Mouse (Mus musculus): ENCODE data around the gene Cbln3. TPM values are rescaled to one million over a fixed set of nuclear protein-coding genes. Genes with fewer than 3 reads are reported as not detected.

Gene Cbln3
- total RNA-seq, 2 experiments from 2014 or later: not detected

DNA sequence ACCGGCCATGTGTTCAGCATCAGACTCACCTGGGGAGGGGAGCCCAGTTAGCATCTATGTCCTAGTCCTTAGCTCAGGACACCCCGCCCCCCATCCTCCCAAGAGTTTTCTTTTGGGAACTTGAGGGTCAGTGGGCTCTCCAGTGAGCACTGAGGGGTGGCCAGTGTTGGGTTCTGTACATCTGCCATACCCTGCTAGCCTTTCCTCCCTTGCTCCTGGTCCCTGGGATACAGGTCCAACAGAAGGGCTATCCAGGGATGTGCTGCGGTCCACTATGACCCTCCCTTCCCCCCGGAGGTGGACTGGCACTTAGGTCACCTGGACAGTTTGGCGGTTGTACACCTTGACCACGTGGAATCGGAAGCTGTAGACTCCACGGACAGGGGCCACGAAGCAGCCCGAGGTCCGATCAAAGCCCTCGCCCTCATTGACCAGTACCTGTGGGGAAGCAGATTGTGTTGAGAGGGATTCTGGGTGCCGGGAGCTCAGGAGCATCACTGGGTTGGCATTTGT, 987 bp downstream of the Cbln3 start:
- no peak for ATAC-seq (replicated peaks; ENCODE audit: low FRiP score, low TSS enrichment, poor library complexity, severe bottlenecking)

GRCm38 (mm10) chr14:55882171-55882641, 2.0 kb downstream of the Cbln3 start:
- no peak for ATAC-seq (replicated peaks; ENCODE audit: low FRiP score, low TSS enrichment, poor library complexity, severe bottlenecking)

- no peak for ATAC-seq (replicated peaks; ENCODE audit: low FRiP score, low TSS enrichment, poor library complexity, severe bottlenecking)
Observed at GRCm38 (mm10) chr14:55880982-55881381, 3.2 kb downstream of the Cbln3 start.

DNA sequence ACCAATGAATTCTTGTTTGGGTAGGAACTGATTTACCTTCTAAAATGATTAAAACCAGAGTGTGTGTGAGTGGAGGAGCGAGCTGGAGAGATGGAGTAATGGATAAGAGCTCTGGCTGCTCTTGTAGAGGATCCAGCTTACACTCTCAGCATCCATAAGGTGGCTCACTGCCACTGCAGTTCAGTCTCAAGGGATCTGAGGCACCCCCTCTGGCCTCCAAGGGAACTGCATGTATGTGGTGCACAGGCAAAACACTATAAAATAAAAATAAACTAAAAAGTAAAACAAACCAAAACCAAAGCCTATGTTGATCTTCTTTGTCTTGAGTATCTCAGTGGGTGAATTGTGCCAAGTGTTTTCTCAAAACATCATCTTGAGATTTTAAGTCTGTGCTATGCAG, 4.6 kb downstream of the Cbln3 start:
- ATAC-seq (replicated peaks; ENCODE audit: low FRiP score, low TSS enrichment, poor library complexity, severe bottlenecking): peak; percentile 89

DNA sequence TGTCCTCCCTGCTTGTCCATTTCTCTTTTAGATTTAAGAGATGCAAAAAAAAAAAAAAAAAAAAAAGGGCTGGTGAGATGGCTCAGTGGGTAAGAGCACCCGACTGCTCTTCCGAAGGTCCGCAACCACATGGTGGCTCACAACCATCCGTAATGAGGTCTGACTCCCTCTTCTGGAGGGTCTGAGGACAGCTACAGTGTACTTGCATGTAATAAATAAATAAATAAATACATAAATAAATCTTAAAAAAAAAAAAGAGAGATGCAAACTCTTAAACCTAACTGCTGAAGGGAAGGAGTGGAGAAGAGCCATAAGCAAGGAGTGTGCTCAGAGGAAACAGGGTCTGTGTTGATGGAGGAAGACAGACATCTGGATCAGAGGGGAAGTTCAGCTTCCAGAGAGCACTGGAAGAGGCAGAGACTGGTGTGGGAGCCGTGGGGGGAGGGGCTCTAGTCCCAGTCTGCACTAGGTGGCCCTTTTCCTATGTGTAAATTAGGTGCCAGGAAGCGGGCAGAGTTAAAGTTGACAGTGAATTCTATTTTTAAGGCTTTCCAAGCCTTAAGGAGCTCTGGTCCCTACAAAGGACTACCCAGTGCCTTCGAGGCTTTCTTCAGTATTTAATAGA, 5.8 kb downstream of the Cbln3 start:
- no peak for ATAC-seq (replicated peaks; ENCODE audit: low FRiP score, low TSS enrichment, poor library complexity, severe bottlenecking)

DNA sequence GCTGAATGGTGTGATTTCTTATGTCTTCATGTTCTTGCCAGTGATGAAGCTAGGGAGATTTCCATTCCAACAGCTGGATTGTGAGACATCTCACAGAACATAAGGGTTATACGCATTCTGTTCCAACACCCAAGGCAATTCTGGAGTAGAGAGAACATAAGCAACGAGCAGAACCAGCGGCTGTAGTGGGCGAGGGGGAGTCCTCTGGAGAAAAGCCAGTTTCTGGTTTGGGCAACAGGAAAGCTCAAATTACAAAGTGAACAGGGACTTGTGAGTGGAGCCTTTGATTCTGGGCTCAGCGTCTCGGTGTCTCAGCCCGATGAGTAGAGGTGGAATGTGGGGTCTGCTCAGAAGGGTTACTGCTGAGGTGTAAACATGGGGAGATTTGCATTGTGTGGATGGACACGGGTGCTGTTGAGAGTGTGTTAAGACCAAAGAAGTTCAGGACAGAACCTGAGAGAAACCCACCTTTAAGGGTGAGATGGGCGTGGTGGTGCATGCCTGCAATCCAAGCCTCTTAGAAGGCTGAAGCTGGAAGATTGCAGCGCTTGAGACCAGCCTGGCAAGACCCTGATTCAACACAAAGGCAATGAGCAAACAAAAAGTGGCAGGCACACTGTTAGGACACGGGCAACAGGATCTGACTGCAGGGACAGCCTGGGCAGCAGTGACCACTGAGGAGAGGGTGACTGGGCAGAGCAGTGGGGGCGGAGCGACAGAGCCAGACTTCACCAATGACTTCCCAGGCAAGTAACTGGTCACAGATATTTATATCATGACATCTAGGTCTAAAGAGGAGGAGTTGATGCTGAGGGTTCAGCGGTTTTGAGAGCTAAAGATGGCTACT, 6.5 kb downstream of the Cbln3 start:
- no peak for ATAC-seq (replicated peaks; ENCODE audit: low FRiP score, low TSS enrichment, poor library complexity, severe bottlenecking)

DNA sequence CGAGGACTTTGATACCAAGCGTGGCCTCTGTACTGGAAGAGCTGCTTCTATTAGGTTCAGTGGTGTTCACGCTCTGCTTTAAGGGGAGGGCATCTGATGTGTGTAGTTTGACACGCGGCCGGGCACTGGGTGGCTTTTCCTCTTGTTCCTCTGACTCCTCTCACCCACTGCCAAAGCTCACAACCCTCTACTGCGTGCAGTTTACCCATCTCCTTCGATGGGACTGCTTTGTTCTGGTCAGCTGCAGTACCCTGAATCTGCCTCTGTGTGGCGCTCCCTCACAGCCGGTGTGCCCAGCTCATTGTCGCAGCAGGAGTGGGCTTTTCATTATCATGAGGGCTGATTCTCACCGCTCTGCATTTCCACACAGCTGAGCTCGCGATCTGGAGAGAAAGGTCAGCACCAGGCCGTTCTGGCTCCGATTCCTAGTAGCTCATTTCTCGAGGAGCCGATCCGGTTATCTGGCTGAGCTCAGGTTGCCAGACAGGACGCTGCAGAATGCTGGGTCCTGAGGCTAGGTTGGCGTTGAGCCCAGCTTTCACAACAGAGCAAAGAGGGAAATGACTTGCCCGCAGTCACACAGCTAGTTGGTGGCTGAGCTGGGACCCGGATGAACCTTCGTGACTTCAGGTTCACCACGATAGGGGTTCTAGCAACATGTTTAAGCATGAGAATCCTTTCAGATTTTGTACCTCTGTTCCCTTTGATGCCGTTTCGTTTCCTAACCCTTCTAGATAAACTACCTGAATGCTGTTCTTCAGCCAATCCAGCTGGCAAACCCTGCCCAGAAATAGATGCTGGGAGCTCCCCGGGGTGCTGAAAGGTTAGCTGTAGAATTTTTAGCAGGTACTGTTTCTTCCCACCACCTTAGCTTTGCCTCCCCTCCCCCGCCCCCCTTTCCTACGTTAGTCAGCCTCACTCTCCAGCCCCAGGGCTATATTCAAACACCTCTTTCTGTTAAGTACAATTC, 10.2 kb downstream of the Cbln3 start:
- peak; percentile 74 for ATAC-seq (replicated peaks; ENCODE audit: low FRiP score, low TSS enrichment, poor library complexity, severe bottlenecking)

GRCm38 (mm10) chr14:55873242-55873713, 10.9 kb downstream of the Cbln3 start:
- no peak for ATAC-seq (replicated peaks; ENCODE audit: low FRiP score, low TSS enrichment, poor library complexity, severe bottlenecking)

DNA sequence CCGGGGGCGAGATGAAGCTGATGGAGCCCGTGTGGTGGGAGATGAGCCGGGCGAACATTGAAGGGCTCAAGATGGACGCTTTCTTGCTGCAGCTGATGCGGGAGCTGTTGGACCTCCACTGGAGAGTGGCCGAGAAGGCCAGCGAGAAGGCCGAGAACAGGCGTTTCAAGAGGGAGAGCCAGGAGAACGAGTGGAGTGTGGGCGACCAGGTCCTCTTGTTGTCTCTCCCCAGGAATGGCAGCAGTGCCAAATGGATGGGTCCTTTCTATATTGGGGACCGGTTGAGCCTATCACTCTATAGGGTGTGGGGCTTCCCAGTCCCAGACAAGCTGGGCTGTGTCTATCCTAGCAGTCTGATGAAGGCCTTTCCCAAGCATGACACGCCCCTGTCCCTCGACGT, 11.6 kb downstream of the Cbln3 start:
- ATAC-seq (replicated peaks; ENCODE audit: low FRiP score, low TSS enrichment, poor library complexity, severe bottlenecking): no peak

GRCm38 (mm10) chr14:55872039-55872438, 12.2 kb downstream of the Cbln3 start:
- no peak for ATAC-seq (replicated peaks; ENCODE audit: low FRiP score, low TSS enrichment, poor library complexity, severe bottlenecking)

DNA sequence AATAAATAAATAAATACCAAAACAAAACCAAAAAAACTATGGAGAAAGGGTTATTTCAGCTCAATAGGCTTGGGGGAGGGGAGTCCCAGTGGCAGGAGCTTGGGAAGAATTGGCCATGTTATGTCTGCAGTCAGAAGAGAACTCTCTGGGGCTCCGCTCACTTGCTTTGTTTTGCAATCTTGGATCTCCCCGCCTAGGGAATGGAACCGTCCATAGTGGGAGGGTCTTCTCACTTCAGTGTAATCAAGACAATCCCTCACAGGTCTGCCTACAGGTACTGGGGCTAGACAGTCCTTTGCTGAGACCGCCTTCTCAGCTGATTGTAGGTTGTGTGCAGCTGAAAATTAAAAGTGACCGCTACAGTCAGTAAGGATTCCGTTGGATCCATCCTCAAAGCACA, 14.7 kb downstream of the Cbln3 start:
- no peak for ATAC-seq (replicated peaks; ENCODE audit: low FRiP score, low TSS enrichment, poor library complexity, severe bottlenecking)

GRCm38 (mm10) chr14:55868230-55869026, 15.8 kb downstream of the Cbln3 start:
- no peak for ATAC-seq (replicated peaks; ENCODE audit: low FRiP score, low TSS enrichment, poor library complexity, severe bottlenecking)

DNA sequence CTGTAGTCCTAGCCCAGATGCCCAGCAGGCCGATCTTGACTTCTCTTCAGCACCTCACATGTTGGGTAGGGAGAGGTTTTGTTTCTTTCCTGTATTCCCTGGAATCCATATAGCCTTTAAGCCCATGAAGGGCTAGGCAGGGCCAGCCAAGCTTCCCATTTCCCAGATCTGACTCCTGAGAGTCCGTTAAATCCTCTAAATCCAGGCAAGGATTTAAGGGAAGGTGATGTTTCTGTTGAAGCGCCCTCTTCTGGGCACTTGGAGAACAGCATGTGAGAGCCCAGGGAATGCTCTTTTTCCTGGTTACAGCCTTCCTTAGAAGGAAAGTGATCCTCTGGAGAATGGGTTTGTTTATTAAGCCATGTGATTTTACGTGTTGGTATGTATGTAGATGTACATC, 17.2 kb downstream of the Cbln3 start:
- no peak for ATAC-seq (replicated peaks; ENCODE audit: low FRiP score, low TSS enrichment, poor library complexity, severe bottlenecking)

- peak; percentile 82 for ATAC-seq (replicated peaks; ENCODE audit: low FRiP score, low TSS enrichment, poor library complexity, severe bottlenecking)
Observed at GRCm38 (mm10) chr14:55863773-55864172, 20.4 kb downstream of the Cbln3 start.

DNA sequence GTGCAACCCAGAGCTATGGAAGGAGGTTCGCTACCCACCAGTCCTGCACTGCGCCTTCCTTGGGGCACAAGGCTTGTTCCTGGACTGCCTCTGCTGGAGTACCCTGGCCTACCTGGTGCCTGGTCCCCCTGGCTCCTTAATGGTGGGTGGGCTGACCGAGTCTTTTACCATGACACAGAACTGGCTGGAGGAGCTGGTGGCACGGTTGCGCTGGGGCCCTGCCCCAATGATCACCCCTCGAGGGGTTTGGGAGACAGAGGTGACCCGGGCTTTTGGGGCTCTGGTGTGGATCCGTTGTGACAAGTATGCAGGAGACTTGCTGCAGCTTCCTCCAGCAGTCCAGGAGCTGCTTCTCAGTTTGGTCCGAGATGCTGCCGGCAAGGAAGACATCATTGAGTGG, 21.2 kb downstream of the Cbln3 start:
- no peak for ATAC-seq (replicated peaks; ENCODE audit: low FRiP score, low TSS enrichment, poor library complexity, severe bottlenecking)

DNA sequence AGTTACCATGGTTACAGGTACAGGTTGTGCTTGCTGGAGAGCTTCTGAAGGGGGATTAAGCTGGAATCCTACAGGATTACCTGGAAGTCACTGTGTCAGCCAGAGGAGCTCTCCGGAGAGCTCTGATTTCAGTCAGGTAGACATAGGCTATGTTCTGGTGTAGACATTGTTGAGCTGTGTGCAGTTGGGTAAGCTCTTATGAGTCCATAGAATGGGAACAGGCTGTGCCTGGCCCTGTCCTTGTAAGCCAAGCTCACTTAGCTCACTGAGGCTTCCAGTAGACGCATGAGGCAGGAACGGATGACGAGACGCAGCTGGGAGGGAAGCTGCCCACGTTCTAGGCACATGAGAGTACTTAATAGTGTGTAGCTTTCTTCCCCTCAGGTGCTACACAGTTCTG, 22.0 kb downstream of the Cbln3 start:
- no peak for ATAC-seq (replicated peaks; ENCODE audit: low FRiP score, low TSS enrichment, poor library complexity, severe bottlenecking)

DNA sequence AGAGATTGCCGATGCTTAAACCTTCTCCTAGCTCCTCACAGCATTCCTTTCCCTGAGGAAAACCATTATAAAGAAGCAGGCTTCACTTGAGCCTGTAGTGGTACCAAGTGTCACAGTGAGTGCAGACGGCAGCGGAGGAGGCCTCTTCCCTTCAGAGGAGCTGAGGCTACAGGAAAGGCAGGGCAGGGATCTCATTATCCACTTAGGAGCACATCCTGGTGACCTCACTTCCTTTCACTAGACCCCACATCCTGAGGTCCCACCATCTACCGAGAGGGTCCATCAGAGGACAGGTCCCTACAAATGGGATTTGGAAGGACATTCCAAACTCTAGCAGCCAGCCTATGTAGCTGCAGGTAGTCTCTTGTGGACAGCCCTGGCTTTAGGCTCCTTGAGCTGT, 26.6 kb downstream of the Cbln3 start:
- no peak for ATAC-seq (replicated peaks; ENCODE audit: low FRiP score, low TSS enrichment, poor library complexity, severe bottlenecking)

DNA sequence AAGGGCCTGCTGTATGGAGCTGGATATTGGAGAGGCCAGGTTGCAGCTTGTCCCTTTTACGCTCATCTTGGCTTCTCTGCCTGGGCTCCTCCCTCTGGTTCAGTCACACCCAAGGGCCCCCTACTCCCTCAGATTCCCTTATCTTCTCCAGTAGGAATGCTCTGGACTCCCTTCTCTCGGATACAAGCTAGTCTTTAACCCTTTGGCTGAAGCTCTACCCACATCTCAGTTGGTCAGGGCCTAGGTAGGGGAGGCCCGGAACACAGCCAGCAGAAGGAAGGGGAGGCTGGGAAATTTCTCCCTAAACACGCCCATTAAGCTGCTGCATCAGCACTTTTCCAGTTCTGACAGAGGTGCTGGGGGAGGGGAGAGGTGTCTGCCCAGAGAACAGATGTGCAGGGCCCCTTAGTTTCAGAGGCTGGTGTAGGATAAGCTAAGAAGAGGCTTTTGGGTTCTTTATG, 29.1 kb downstream of the Cbln3 start:
- ATAC-seq (replicated peaks; ENCODE audit: low FRiP score, low TSS enrichment, poor library complexity, severe bottlenecking): no peak
